Mouse (Mus musculus) lung, postnatal 0 days (tissue): ENCODE measurements at regions not wholly inside any gene's neighbourhood (a gene's known extent, or its start where the extent isn't known, plus 50 kb on each side); places are given as distances from the start of the nearest gene placed in this dataset.

Source experiments
- ATAC-seq: fragments of 200-750 bp; cut with Nextera tagmentation; 2 replicates; pipeline ENCODE4 v1.8.0; 2017; ENCODE audit warnings: moderate library complexity
- DNase-seq: peaks from one replicate; pipeline ENCODE4 v3.0.0-alpha.2; 2016; ENCODE audit warnings: low spot score
- H3K27ac ChIP-seq: fragments of 300-500 bp; sonication (generic); 2 replicates; pipeline ENCODE4 v1.5.1; 2014; ENCODE audit warnings: antibody characterized with exemption, mild to moderate bottlenecking, low read length, mixed read lengths
- H3K27me3 ChIP-seq: fragments of 300-500 bp; sonication (generic); replicated peaks from 2 replicates; pipeline ENCODE4 v1.6.1; 2014; ENCODE audit warnings: low read length, mixed read lengths; ENCODE audit not compliant: insufficient read depth
- H3K36me3 ChIP-seq: fragments of 300-500 bp; sonication (generic); 2 replicates; pipeline ENCODE4 v1.6.1; 2014; ENCODE audit warnings: low read length, mixed read lengths; ENCODE audit not compliant: insufficient read depth
- H3K4me1 ChIP-seq: fragments of 300-500 bp; sonication (generic); 2 replicates; pipeline ENCODE4 v1.6.1; 2014; ENCODE audit warnings: antibody characterized with exemption, low read depth, low read length, mixed read lengths; ENCODE audit not compliant: insufficient read depth
- H3K4me2 ChIP-seq: fragments of 300-500 bp; sonication (generic); replicated peaks from 2 replicates; pipeline ENCODE4 v1.6.1; 2014; ENCODE audit warnings: low read depth, mild to moderate bottlenecking, low read length, moderate library complexity, mixed read lengths
- H3K4me3 ChIP-seq: fragments of 300-500 bp; sonication (generic); 2 replicates; pipeline ENCODE4 v1.5.1; 2014; ENCODE audit warnings: low read depth, low read length
- H3K9ac ChIP-seq: fragments of 300-500 bp; sonication (generic); replicated peaks from 2 replicates; pipeline ENCODE4 v1.6.1; 2014; ENCODE audit warnings: low read depth, mild to moderate bottlenecking
- H3K9me3 ChIP-seq: fragments of 300-500 bp; sonication (generic); 2 replicates; pipeline ENCODE4 v1.6.1; 2016; ENCODE audit warnings: low read length, mixed read lengths
- CTCF ChIP-seq: IDR thresholded peaks from 2 replicates; pipeline ENCODE4 v1.5.1; 2016; ENCODE audit warnings: antibody characterized with exemption, mild to moderate bottlenecking
- EP300 ChIP-seq: IDR thresholded peaks from 2 replicates; pipeline ENCODE4 v1.6.1; 2016; ENCODE audit warnings: antibody characterized with exemption, mild to moderate bottlenecking, control low read depth
- WGBS: fragments of 180-500 bp; shearing (Covaris S2); extraction: QIAGEN DNeasy Blood & Tissue Kit; methylation state at CpG from one replicate; pipeline ENCODE4 v1.1.7; 2014; 5-methylcytosine and 5-hydroxymethylcytosine counted together

GRCm38 (mm10) chr14:87301564-87301963 is 114.9 kb upstream of the Tdrd3 start:
- H3K4me3 ChIP-seq = no peak overlapping the region
- H3K36me3 ChIP-seq = no peaks in the 10 kb centered on the region
- TF ChIP-seq CTCF (no peak), EP300 (no peak)
- H3K27me3 ChIP-seq = no peaks in the 10 kb centered on the region
- H3K9me3 ChIP-seq = no peaks in the 10 kb centered on the region
- DNase-seq = no peak
- WGBS = 79% methylated on average over 5 of the region's 5 CpGs
- no peak overlapping the region for H3K27ac ChIP-seq
- ATAC-seq = no peak
- H3K4me2 ChIP-seq = no peak overlapping the region
- no peak overlapping the region for H3K9ac ChIP-seq
- no peaks in the 10 kb centered on the region for H3K4me1 ChIP-seq

- no peaks in the 10 kb centered on the region for H3K27me3 ChIP-seq
- DNase-seq (no peak), ATAC-seq (no peak)
- H3K36me3 ChIP-seq = no peaks in the 10 kb centered on the region
- no peak overlapping the region for H3K9ac ChIP-seq
- 82% methylated on average over 2 of the region's 2 CpGs for WGBS
- no peak overlapping the region for H3K4me3 ChIP-seq
- H3K9me3 ChIP-seq = no peaks in the 10 kb centered on the region
- H3K27ac ChIP-seq = no peak overlapping the region
- TF ChIP-seq CTCF = no peak
- TF ChIP-seq EP300 = no peak
- no peak overlapping the region for H3K4me2 ChIP-seq
- no peaks in the 10 kb centered on the region for H3K4me1 ChIP-seq
Observed at GRCm38 (mm10) chr14:87305481-87305880, 111.0 kb upstream of the Tdrd3 start.

- no peak overlapping the region for H3K4me2 ChIP-seq
- H3K9me3 ChIP-seq = no peaks in the 10 kb centered on the region
- H3K27ac ChIP-seq = no peak overlapping the region
- no peak overlapping the region for H3K4me3 ChIP-seq
- no peak for TF ChIP-seq CTCF
- TF ChIP-seq EP300 = no peak
- no peak for DNase-seq
- H3K27me3 ChIP-seq = no peaks in the 10 kb centered on the region
- WGBS = 70% methylated on average over 7 of the region's 7 CpGs
- H3K36me3 ChIP-seq = no peaks in the 10 kb centered on the region
- H3K9ac ChIP-seq = no peak overlapping the region
- no peak for ATAC-seq
- H3K4me1 ChIP-seq = no peaks in the 10 kb centered on the region
Observed at GRCm38 (mm10) chr14:87306011-87306410, 110.4 kb upstream of the Tdrd3 start.

- no peak overlapping the region for H3K4me3 ChIP-seq
- H3K9me3 ChIP-seq = no peaks in the 10 kb centered on the region
- no peak for TF ChIP-seq CTCF
- no peak for TF ChIP-seq EP300
- no peaks in the 10 kb centered on the region for H3K36me3 ChIP-seq
- no peaks in the 10 kb centered on the region for H3K4me1 ChIP-seq
- no peak overlapping the region for H3K9ac ChIP-seq
- 67% methylated on average over 7 of the region's 7 CpGs for whole genome bisulfite sequencing
- no peak overlapping the region for H3K4me2 ChIP-seq
- ATAC-seq (no peak), DNase-seq (no peak)
- no peaks in the 10 kb centered on the region for H3K27me3 ChIP-seq
- no peak overlapping the region for H3K27ac ChIP-seq
Observed at GRCm38 (mm10) chr14:87308016-87308415, 108.4 kb upstream of the Tdrd3 start.

GRCm38 (mm10) chr14:87312318-87312717 is 104.1 kb upstream of the Tdrd3 start:
- DNase-seq (no peak), ATAC-seq (no peak)
- TF ChIP-seq CTCF = no peak
- TF ChIP-seq EP300 = no peak
- H3K4me3 ChIP-seq = no peak overlapping the region
- 74% methylated on average over 5 of the region's 5 CpGs for WGBS
- no peaks in the 10 kb centered on the region for H3K36me3 ChIP-seq
- H3K27me3 ChIP-seq = no peaks in the 10 kb centered on the region
- H3K27ac ChIP-seq = no peak overlapping the region
- no peak overlapping the region for H3K9ac ChIP-seq
- no peaks in the 10 kb centered on the region for H3K9me3 ChIP-seq
- no peak overlapping the region for H3K4me2 ChIP-seq
- no peaks in the 10 kb centered on the region for H3K4me1 ChIP-seq

- no peaks in the 10 kb centered on the region for H3K9me3 ChIP-seq
- H3K4me2 ChIP-seq = no peak overlapping the region
- TF ChIP-seq CTCF (peak; percentile 84), EP300 (no peak)
- DNase-seq (peak; percentile 61), ATAC-seq (no peak)
- H3K27ac ChIP-seq = no peak overlapping the region
- no peaks in the 10 kb centered on the region for H3K27me3 ChIP-seq
- H3K4me1 ChIP-seq = no peaks in the 10 kb centered on the region
- H3K9ac ChIP-seq = no peak overlapping the region
- 30% methylated on average over 6 of the region's 6 CpGs for WGBS
- no peaks in the 10 kb centered on the region for H3K36me3 ChIP-seq
- no peak overlapping the region for H3K4me3 ChIP-seq
Observed at GRCm38 (mm10) chr14:87314999-87315732, 101.3 kb upstream of the Tdrd3 start.
